Mouse (Mus musculus) layer of hippocampus, adult 18-20 months (tissue): Measurements from ENCODE around the gene Ubn1. TPM values are rescaled to one million over a fixed set of nuclear protein-coding genes. Genes with fewer than 3 reads are reported as not detected.
A peak's percentile ranks its signal among the peaks of the same experiment; 100 is the strongest.

Experiments
- DNase-seq, 2 experiments: peaks; one replicate each; pipeline ENCODE4 v3.0.0; 2022; ENCODE audit warnings: low spot score in 2 of 2
- long read RNA-seq: library from polyadenylated mRNA; stranded (forward); transcript quantifications from one replicate; pipeline ENCODE4 v2.0.0, GENCODE M21; 2021
- total RNA-seq, 2 experiments: library from RNA; stranded (reverse); gene quantifications; 2 replicates each; pipeline ENCODE4 v1.2.3; 2021

Gene Ubn1
- total RNA-seq = 10 to 100 TPM; 43.3 to 43.7 TPM
- long read RNA-seq, full-length matches to known transcripts = 23 of 46 reads
- long read RNA-seq, partial matches to known transcripts = 13 of 46 reads
- long read RNA-seq, other reads (novel, unspliced or antisense) = 10 of 46 reads

- peak; percentile 99 for DNase-seq
Observed at GRCm38 (mm10) chr16:5049774-5050234, at the start of gene Ubn1, which contains the start of gene Glyr1. Gene Ubn1 (plus strand): TSS chr16:5050057. Gene Glyr1 (minus strand): TSS chr16:5049863.

GRCm38 (mm10) chr16:5000611-5001010 lies 49.2 kb upstream of the Ubn1 start:
- no peak for DNase-seq

- DNase-seq = no peak
Observed at GRCm38 (mm10) chr16:5007067-5007466, 42.8 kb upstream of the Ubn1 start, which contains the start of gene Smim22. Gene Smim22 (plus strand): TSS chr16:5007288.

GRCm38 (mm10) chr16:5007492-5007891 lies 42.4 kb upstream of the Ubn1 start:
- no peak for DNase-seq

GRCm38 (mm10) chr16:5008076-5008475 lies 41.8 kb upstream of the Ubn1 start:
- DNase-seq = no peak

- DNase-seq = no peak
Observed at GRCm38 (mm10) chr16:5010371-5010935, 39.4 kb upstream of the Ubn1 start.

GRCm38 (mm10) chr16:5011285-5011684 lies 38.6 kb upstream of the Ubn1 start:
- no peak for DNase-seq

- DNase-seq = peak in 1 of 2 experiments; percentile 41
Observed at GRCm38 (mm10) chr16:5012036-5013005, 37.5 kb upstream of the Ubn1 start.

- DNase-seq = peak; percentile 99
Observed at GRCm38 (mm10) chr16:5013054-5013838, 36.6 kb upstream of the Ubn1 start, which contains the start of gene Rogdi. Gene Rogdi (minus strand): TSS chr16:5013553.

- no peak for DNase-seq
Observed at GRCm38 (mm10) chr16:5014578-5014977, 35.3 kb upstream of the Ubn1 start.

GRCm38 (mm10) chr16:5024021-5024420 lies 25.8 kb upstream of the Ubn1 start:
- no peak for DNase-seq

- no peak for DNase-seq
Observed at GRCm38 (mm10) chr16:5029847-5030246, 20.0 kb upstream of the Ubn1 start.

GRCm38 (mm10) chr16:5035591-5035990 lies 14.3 kb upstream of the Ubn1 start:
- DNase-seq = no peak

- DNase-seq = no peak
Observed at GRCm38 (mm10) chr16:5036649-5037234, 13.1 kb upstream of the Ubn1 start.

GRCm38 (mm10) chr16:5045322-5045721 lies 4.5 kb upstream of the Ubn1 start:
- DNase-seq = no peak

GRCm38 (mm10) chr16:5049182-5049773 lies 579 bp upstream of the Ubn1 start:
- DNase-seq = no peak

- DNase-seq = peak; percentile 56 to 76
Observed at GRCm38 (mm10) chr16:5050251-5051110, 624 bp downstream of the Ubn1 start.

- no peak for DNase-seq
Observed at GRCm38 (mm10) chr16:5058114-5058513, 8.3 kb downstream of the Ubn1 start.

GRCm38 (mm10) chr16:5063472-5063871 lies 13.6 kb downstream of the Ubn1 start:
- no peak for DNase-seq
